Mouse (Mus musculus): ENCODE measurements around the gene Rasgrf1.

The Rasgrf1 gene

DNA sequence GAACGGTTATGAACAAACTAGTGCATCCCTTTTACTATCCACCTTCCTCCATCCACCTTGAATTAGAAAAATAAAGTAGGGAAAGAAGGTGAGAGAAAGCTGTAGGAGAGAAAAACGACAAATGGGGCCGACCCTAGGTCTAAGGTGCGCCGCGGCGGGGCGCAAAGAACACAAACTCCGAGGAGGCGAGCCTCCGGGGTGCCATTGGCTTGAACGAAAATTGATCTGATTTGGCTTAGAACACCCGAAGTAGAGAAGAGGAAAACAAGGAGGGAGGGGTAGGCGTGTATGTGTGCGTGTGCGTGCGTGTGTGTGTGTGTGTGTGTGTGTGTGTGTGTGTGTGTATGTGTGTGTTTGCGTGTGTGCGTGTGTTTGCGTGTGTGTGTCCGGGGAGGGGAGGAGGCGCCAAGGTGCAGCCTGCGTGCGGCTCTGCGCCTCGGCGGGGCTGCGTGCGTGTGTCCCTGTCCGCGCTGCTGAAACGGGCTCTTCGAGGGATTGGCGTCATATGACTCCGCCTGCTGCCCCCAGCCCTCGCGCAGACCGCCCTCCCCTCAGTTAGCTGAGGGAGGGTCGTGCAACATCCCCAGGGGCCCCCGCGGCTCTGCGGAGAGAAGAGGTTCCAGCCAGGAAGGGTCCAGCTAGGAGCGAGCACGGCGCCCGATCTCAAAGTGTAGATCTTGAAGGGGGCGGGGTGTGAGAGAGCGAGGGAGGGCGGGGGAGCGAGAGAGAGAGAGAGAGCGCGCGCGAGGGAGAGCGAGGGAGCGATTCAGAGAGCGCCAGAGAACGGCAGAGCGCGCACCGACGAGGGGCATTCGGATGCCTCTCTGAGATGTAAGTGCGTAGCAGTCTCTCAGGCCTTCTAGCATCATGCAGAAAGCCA, at the start of gene Rasgrf1:
Rasgrf1 (plus strand) TSS at position 778 of the 880 bp plus-strand sequence.
- peak; percentile 46 for DNase-seq (ENCODE audit: low read depth, low spot score)

DNA sequence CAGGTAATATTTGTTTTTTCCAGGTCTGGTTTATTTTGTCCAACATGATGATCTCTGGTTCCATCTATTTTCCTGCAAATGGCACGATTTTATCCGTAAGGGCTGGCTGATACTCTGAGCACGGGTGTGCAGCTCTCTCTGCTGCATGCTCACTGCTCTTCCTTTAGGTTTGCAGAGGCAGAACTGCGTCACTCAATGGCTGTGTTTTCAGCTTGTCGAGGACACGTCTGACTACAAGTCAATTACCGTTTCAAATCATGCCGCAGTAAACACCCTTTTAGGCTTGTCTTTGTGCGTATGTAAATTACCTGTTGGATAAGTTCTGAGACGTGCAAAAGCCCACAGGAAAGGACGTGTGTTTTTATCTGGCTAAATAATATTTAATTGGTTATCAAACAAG, 49.6 kb upstream of the Rasgrf1 start:
- no peak for DNase-seq (ENCODE audit: low read depth, low spot score)

DNA sequence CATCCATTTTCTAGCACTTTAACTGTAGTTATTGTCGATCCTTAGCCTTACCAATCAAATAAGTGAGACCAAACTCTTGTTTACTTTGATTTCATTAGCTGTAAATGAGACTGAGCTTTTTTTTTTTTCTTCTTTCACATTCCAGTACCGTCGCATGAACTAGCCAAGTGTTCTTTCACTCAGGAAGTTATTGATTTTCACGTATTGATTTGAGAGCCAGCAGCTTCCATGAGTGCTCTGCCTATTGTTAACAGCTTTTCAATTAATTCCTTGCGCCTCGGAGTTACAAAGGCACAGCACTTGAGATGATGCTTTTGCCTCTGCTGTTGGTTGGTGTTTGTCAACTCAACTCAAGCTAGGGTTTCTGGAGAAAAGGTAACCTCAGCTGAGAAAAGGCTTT, 49.1 kb upstream of the Rasgrf1 start:
- DNase-seq (ENCODE audit: low read depth, low spot score): no peak

DNA sequence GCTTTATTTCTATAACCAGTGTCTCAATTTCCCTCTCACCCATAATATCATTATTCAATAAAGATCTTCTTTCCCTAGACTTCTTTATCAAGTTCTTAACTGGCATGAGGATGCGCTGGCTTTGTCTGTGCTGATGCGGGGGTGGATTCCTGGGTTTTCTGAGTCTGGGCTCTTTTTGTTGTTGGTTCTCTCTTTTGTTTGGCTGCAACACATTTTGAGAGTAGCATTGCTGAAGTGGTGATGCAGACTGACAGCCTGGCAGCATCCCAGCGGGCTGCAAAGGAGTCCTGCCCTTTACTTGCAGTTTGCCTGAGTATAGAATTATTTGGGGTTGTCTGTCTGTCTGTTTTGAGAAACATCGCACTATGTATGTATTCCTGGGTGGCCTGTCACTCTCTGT, 42.6 kb upstream of the Rasgrf1 start:
- no peak for DNase-seq (ENCODE audit: low read depth, low spot score)

DNA sequence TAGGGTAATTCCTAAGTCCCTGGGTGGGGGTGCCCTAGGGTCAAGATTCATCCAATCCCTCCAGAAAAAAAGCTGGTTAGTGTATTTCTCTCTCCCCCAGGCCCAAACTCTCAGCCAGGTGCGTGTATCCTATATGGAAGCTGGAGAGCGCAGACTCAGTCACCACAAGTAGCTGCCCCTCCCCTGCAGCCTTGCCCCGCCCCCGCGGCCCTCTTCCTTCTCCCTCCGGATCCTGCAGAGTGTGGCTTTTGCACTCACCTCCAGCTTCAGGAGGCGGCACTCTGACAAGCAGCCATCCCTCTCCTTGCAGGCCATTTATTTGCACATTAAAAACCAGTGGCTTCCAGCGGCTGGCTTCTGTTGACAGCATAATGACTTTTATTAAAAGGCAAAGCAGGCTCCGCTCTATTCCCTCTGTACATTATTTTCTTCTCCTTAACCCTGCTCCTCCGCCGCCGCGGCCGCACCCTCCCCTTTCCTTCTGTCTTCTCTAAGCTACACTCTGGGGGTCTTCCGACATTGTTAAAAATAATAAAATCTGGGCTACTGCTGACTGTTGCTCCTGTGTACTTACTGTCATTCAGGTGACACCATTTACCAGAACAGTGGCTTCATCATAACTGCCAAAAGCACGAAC, 41.5 kb upstream of the Rasgrf1 start:
- DNase-seq (ENCODE audit: low read depth, low spot score): no peak

DNA sequence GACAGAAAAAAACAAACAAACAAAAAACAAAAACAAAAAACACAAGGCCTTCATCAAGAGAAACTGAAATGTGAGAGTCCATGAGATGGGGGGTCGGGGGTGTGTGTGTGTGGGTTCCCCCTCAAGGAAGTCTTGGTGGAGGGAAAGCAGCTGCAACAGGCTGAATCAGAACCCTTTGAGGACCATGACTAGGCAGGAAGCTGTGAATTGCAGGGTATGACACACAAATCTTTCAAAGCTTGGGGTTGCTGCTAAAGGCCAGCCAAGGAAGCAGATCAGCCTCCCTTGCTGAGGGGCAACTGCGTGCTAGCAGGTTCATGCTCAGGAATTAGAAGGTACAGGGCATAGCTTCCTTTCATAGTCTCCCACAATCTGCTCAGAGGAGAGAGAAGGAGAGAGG, 40.1 kb upstream of the Rasgrf1 start:
- DNase-seq (ENCODE audit: low read depth, low spot score): no peak

DNA sequence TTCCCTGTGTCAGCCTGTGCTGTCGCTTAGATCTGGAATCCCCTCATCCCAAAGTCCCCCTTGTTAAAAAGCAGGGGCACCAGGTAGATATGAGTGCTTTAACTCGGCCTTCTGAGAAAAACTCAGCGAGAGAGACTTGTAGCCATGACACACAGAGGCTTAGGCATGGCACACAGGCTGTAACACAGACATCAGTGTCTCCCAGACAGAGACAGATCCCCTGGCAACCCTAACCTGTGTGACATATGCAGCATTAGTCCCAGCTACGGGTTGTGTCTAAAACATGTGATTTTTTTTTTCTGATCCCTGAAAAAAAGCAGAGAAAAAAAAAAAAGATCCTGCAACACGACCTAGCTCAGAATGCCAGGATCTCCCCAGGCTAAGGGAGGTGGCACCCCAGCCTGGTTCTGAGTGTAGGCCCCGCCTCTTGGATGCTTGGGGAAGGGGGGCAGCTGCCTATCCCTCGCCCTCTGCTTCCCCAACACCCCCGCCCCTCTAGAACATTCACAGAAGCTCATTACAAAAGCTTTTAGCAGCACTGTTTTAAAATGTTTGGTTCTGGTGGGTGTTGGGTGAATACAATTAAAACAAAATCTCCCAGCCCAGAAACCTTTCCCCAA, 39.1 kb upstream of the Rasgrf1 start:
- no peak for DNase-seq (ENCODE audit: low read depth, low spot score)

DNA sequence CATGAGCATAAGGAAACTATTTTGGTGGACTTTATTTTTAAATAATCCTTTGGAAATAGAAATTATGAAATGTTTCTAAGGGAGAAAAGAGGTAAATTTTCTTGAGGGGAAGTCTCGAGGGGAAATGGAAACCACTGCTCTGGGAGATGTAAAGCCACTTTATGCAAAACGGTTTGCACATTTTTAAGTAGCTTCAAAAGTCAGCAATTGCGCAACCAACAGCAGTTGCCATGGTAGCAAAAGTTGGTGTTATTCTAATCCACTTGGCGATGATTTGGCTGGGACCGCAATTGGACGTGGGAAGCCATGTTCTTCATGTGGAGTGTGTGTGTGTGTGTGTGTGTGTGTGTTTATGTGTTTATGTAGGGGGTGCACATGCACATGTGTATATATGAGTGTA, 37.6 kb upstream of the Rasgrf1 start:
- DNase-seq (ENCODE audit: low read depth, low spot score): no peak

DNA sequence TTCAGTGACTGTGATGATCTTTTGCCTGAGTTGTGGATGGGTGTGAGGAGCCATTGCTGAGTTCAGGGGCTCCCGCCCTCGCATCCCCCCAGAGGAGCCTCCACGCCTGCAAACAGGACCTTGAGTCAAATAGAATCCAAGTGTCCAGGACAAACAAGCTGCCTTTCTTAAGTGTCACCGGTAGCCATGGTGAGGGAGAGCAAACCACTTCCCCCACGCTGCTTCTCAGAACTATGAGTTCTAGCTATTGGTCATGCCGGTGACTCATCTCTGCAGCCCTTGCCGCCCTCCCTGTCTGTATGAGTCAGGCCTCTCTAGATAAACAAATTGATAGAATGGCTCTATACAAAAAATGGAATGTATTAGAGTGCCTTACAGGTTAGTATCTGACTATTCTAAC, 35.3 kb upstream of the Rasgrf1 start:
- DNase-seq (ENCODE audit: low read depth, low spot score): no peak

DNA sequence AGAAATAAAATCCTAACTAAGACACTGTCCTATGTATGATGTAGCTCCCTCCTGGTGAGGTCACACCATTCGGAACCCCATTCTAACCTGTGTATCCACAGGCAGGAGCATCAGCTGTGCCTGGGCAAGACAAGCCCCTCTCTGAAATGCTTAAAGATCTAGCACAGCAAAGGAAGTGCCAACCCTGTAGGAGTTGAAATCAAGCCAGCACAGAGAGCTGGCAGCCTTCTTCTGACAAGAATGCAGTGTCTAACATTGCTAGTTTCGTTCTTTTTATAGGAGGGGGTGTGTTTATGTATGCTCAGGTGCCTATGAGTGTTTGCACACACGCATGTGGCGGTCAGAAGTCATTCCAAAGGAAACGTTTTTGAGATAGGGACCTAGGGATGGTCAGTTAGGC, 34.2 kb upstream of the Rasgrf1 start:
- DNase-seq (ENCODE audit: low read depth, low spot score): no peak

DNA sequence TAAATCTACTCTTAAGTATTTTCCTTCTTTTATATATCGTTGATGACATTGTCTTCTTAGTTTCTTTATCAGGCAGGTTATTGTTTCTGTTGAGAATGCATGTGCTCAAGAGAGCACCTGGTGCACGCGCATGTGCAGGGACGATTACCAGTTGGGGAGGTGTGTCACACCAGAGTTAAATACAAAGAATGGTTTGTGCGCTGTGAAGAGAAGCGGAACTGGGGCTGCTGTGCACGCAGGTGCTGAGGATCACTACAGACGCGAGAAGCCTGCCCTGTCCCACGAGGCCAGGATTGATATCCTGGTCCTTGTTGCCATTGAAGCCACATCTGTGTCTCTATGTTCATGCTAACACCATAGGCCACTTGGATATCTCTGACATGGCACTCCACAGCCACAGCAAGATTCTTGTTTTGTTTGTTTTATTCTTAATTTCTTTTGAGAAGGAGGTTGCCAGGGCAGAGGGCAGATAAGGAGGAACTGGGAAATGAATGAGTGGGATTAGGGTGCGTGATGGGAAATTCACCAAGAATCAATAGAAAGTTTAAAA, 31.2 kb upstream of the Rasgrf1 start:
- no peak for DNase-seq (ENCODE audit: low read depth, low spot score)

DNA sequence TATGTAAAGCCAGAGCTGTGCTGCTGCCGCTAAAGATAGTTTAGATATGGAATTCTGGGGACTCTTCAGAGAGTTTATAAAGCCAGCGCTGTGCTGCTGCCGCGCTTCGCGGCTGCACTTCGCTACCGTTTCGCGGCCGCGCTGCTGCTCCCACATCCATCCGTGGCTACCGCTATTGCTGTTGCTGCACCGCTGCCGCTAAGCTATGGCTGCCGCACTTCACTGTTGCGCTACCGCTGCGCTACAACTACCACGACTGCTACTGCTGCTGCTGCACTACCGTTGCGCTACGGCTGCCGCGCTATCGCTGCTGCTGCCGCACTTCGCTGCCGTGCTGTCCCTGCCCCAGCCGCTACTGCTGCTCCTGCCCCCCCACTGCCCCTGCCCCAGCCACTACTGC, 30.1 kb upstream of the Rasgrf1 start:
- DNase-seq (ENCODE audit: low read depth, low spot score): no peak

DNA sequence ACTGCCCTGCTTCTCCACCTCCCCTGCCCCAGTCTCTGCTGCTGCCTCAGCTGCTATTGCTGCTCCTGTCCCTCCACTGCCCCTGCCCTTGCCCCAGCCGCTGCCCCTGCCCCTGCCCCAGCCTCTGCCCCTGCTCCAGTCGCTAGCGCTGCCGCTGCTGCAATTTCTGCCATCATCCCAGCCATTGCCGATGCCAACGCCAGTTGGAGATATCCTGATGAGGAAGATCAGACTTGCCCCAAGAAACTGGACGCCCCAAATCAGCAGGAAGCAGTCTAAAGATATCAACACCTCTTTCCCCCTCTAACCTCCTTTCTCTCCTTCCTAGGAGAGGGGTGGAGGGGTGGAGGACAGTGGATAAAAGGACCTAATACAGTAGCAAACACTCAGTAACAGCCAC, 28.2 kb upstream of the Rasgrf1 start:
- no peak for DNase-seq (ENCODE audit: low read depth, low spot score)

DNA sequence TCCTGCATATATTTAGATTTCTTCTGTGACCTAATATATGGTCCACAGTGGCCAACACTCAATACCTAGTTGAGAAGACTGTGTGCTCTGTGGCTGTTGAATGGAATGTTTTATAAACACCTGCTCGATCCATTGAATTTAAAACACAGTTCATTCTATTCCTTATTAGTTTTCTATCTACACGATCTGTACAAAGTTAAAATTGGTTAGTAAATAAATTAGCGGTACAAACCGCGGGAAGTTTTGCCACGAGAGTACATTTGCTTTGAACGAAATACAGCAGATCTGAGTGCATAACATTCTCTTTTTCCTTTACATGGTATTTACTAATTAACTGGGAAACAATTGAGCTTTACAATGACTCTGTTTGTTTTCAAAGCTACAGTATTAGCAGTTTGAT, 27.1 kb upstream of the Rasgrf1 start:
- no peak for DNase-seq (ENCODE audit: low read depth, low spot score)

DNA sequence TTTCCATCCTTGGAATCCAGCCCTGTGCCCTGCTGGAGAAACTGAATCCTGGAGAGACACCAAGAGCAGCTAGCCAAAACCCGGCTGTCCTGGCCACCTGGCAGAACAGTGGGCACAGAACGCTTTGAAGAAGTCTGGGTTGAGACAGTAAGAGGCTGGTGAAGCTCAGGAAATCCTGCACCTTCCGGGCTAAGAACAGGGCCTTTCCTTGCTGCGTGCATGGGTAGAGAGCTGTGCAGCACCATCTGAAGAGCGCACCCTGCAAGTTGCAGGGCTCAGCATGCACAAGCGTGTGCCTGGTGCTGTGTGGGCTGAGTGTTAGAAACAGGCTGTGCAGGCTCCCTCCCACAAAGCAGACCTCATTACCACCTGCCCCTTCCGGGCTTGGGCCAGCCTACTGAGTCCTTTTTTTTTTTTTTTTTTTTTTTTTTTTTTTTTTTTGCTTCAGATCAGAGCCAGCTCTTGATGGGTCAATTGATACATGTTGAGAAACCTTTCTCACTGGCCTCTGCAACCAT, 23.9 kb upstream of the Rasgrf1 start:
- no peak for DNase-seq (ENCODE audit: low read depth, low spot score)

DNA sequence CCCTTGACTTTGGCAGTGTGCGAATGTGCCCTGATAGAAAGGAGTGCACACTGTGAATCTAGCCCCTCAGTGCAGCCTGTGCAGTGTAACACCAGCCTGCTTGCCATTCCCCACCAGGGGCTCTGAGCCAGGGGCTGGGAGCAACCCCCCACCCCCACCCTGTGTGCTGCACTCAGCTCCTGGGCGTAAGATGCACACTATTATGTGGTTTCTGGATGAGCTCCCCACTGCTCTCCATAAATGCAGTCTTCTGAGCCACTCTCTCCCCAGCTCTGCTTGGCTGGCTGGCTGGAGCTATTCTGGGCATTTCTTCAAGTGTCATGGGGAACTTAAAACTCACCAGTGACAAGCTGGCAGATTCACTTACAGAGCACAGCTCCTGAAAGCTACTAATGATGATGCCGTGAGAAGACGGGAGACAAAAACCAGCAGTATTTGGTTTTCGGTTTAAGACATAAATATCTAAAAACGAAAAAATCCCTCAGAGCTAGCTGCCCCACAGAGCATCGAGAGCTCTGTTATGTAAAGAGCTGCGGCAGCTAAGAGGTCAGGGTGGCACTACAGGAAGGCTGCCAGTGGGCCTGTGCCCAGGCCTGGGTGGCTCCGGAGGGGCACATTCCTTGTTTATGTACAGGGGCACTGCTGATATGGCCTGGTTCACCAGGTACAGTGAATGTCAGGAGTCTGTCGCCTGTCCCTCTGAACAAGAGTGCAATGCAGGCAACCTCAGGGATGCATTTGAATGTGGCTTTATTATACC, 18.0 kb upstream of the Rasgrf1 start:
- no peak for DNase-seq (ENCODE audit: low read depth, low spot score)

DNA sequence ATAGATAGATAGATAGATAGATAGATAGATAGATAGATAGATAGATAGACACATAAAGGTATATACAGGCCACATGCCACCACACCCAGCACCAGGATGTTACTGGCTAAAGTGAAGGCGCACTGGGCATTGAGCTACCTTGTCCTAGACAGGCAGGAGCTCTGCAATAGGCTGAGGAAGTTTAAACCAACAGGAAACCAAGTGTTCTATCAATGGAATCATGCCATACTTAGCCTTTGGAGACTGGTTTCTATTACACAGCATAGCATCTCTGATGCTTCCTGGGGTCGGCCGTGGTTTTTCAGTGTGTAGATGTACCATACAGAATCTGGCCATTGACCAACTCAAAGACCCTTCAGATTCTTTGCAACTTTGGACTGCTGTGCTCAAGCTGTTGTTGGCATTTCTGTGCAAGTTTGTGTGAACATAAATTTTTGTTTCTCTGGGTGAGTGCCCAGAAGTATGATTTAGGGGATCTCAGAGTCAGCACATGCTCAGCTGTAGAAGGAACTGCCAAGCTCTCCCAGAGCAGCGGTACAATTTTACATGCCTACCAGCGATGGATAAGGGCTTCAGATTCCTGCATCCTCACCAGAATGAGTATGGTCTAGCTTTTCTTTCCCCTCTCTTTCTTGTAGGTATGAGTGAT, 17.0 kb upstream of the Rasgrf1 start:
- DNase-seq (ENCODE audit: low read depth, low spot score): no peak

DNA sequence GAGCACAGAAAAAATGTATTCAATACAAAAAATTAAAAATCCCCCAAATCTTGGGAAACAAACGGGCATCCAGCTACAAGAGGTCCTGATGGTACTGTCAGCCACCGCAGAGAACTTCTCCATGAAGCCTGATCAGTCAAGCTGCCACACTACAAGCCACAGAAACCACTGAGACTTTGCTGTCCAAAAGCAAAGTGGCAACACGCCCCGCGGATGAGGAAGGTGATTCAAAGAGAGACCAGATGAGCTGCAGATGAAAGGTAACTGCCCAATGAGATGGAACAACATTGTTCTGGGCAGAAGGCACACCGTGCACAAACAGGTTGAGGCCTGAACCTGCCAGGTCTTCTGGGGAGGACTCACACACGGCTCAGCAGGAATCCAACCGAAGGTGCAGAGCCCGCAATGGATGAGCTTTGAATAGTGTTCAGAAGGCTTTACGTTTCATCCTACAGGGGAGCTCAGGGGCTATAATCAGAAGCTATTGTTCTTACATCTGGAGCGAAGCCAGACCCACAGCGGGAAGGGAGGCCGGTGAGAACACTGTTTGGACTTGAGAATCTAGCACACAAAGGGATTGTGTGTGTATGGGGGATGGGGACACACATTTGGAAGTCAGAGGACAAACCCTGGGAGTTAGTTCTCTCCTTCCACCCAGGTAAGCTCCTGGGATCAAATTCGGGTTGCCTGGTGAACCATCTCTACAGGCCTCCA, 9.4 kb upstream of the Rasgrf1 start:
- no peak for DNase-seq (ENCODE audit: low read depth, low spot score)

DNA sequence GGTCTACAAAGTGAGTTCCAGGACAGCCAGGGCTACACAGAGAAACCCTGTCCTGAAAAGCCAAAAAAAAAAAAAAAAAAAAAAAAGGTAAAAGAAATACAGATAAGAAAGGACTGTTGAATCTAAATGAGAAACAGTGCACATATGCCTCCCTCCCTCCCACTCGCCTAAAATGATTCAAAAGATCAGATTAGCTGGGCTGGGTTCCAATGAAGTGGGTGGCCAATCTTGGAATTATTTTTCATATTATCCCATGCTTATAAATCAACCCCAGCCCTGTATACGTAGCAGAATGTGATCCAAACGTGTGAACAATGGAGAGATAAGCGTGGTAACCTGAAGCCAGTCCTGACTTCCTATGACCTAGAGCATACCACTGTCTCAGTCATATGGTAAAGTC, 8.5 kb upstream of the Rasgrf1 start:
- no peak for DNase-seq (ENCODE audit: low read depth, low spot score)

DNA sequence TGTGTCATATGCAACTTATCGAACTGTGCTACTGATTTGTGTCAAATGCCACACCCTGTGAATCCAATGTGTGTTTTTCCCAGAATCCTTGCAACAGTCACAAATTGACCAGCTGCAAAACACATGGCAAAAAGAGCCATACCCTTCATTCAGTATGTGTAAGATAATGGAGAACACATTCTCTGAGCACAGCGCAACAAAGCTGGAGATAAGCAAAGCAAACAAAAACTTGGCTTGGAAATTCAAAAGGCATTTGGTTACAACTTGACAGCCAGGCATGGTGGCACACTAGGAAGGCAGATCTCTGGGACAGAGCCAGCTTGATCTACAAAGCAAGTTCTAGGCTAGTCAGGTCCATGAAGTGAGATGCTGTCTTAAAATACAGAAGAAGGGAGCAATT, 6.9 kb upstream of the Rasgrf1 start:
- DNase-seq (ENCODE audit: low read depth, low spot score): no peak
